Mouse (Mus musculus) MEL (cell line): ENCODE measurements around the gene Thada. TPM values are rescaled to one million over a fixed set of nuclear protein-coding genes. Genes with fewer than 3 reads are reported as not detected.

Source experiments
- DNase-seq: peaks from one replicate; pipeline ENCODE4 v3.0.0; 2011; ENCODE audit warnings: low read depth, low spot score
- H3K27ac ChIP-seq: 2 replicates; pipeline ENCODE4 v1.5.1; 2012; ENCODE audit warnings: low read depth, mild to moderate bottlenecking, control low read depth, low read length, moderate library complexity; ENCODE audit not compliant: control insufficient read depth
- H3K27me3 ChIP-seq, 2 experiments: fragments of 150-350 bp in 1 of 2; sonication (generic) in 1 of 2; 2 replicates each; pipeline ENCODE4 v1.6.1; 2012; ENCODE audit warnings: low read length in 2 of 2, mild to moderate bottlenecking in 2 of 2, improper control_type of control experiment in 1 of 2, moderate library complexity in 1 of 2; ENCODE audit not compliant: insufficient read depth in 2 of 2, control insufficient read depth in 1 of 2
- H3K36me3 ChIP-seq, 2 experiments: 2 replicates each; pipeline ENCODE4 v1.6.1; 2012 to 2014; ENCODE audit warnings: low read length in 2 of 2, improper control_type of control experiment in 1 of 2, inconsistent platforms in 1 of 2, mild to moderate bottlenecking in 1 of 2; ENCODE audit not compliant: insufficient read depth in 2 of 2, control insufficient read depth in 1 of 2
- H3K4me1 ChIP-seq, 2 experiments: fragments of 150-350 bp in 1 of 2; sonication (generic) in 1 of 2; 2 replicates each; pipeline ENCODE4 v1.6.1; 2012; ENCODE audit warnings: low read length in 2 of 2, improper control_type of control experiment in 1 of 2, mild to moderate bottlenecking in 1 of 2; ENCODE audit not compliant: insufficient read depth in 2 of 2, control insufficient read depth in 1 of 2
- H3K4me3 ChIP-seq, 2 experiments: fragments of 150-350 bp in 1 of 2; sonication (generic) in 1 of 2; 2 replicates each; pipeline ENCODE4 v1.5.1; 2012; ENCODE audit warnings: low read depth in 2 of 2, low read length in 2 of 2, mild to moderate bottlenecking in 2 of 2, moderate library complexity in 2 of 2, control low read depth in 1 of 2, improper control_type of control experiment in 1 of 2; ENCODE audit not compliant: control insufficient read depth in 1 of 2, insufficient read depth in 1 of 2
- H3K79me2 ChIP-seq: 2 replicates; pipeline ENCODE4 v1.6.1; 2012; ENCODE audit warnings: mild to moderate bottlenecking, low read length, moderate library complexity; ENCODE audit not compliant: control insufficient read depth, poor library complexity, insufficient read depth
- H3K9ac ChIP-seq: 2 replicates; pipeline ENCODE4 v1.6.1; 2012; ENCODE audit warnings: low read depth, mild to moderate bottlenecking, control low read depth, low read length, moderate library complexity; ENCODE audit not compliant: control insufficient read depth, poor library complexity, severe bottlenecking
- H3K9me3 ChIP-seq: fragments of 150-350 bp; sonication (generic); replicated peaks from 2 replicates; pipeline ENCODE4 v1.6.1; 2012; ENCODE audit warnings: mild to moderate bottlenecking, low read length, improper control_type of control experiment, moderate library complexity; ENCODE audit not compliant: insufficient read depth
- ELF1 ChIP-seq: IDR thresholded peaks from 2 replicates; pipeline ENCODE4 v1.6.1; 2014; ENCODE audit warnings: low read depth, mild to moderate bottlenecking, inconsistent platforms, low read length, improper control_type of control experiment, moderate library complexity
- GABPA ChIP-seq: IDR thresholded peaks from 2 replicates; pipeline ENCODE4 v1.6.1; 2012; ENCODE audit warnings: low read depth, mild to moderate bottlenecking, inconsistent platforms, low read length, improper control_type of control experiment, moderate library complexity
- HCFC1 ChIP-seq: IDR thresholded peaks from 2 replicates; pipeline ENCODE4 v1.6.1; 2012; ENCODE audit warnings: low read depth, mild to moderate bottlenecking, inconsistent platforms, low read length, improper control_type of control experiment, moderate library complexity
- KAT2A ChIP-seq: conservative IDR thresholded peaks from 2 replicates; pipeline ENCODE4 v1.6.1; 2012; ENCODE audit warnings: low read depth, low read length, improper control_type of control experiment, inconsistent platforms
- MXI1 ChIP-seq: IDR thresholded peaks from 2 replicates; pipeline ENCODE4 v1.6.1; 2011; ENCODE audit warnings: mild to moderate bottlenecking, low read depth, low read length, improper control_type of control experiment
- POLR2A ChIP-seq, 2 experiments: IDR thresholded peaks; 2 replicates each; pipeline ENCODE4 v1.6.1; 2011 to 2012; ENCODE audit warnings: low read length in 2 of 2, mild to moderate bottlenecking in 2 of 2, control low read depth in 1 of 2, improper control_type of control experiment in 1 of 2, low read depth in 1 of 2, moderate library complexity in 1 of 2; ENCODE audit not compliant: control insufficient read depth in 1 of 2, insufficient read depth in 1 of 2, poor library complexity in 1 of 2
- POLR2AphosphoS2 ChIP-seq: IDR thresholded peaks from 2 replicates; pipeline ENCODE4 v1.6.1; 2011; ENCODE audit warnings: low read length, improper control_type of control experiment
- POLR2AphosphoS5 ChIP-seq: IDR thresholded peaks from 2 replicates; pipeline ENCODE4 v1.6.1; 2012; ENCODE audit warnings: low read depth, borderline replicate concordance, mild to moderate bottlenecking, inconsistent platforms, low read length, moderate library complexity, mixed read lengths
- RCOR1 ChIP-seq: IDR thresholded peaks from 2 replicates; pipeline ENCODE4 v1.6.1; 2012; ENCODE audit warnings: low read depth, mild to moderate bottlenecking, inconsistent platforms, low read length, improper control_type of control experiment
- TAL1 ChIP-seq: IDR thresholded peaks from 2 replicates; pipeline ENCODE4 v1.6.1; 2012; ENCODE audit warnings: mild to moderate bottlenecking, inconsistent platforms, low read length, moderate library complexity, mixed read lengths
- UBTF ChIP-seq: IDR thresholded peaks from 2 replicates; pipeline ENCODE4 v1.6.1; 2012; ENCODE audit warnings: low read depth, mild to moderate bottlenecking, inconsistent platforms, low read length, improper control_type of control experiment, moderate library complexity, borderline replicate concordance; ENCODE audit not compliant: insufficient read depth
- ZC3H11A ChIP-seq: IDR thresholded peaks from 2 replicates; pipeline ENCODE4 v1.6.1; 2012; ENCODE audit warnings: low read depth, mild to moderate bottlenecking, inconsistent platforms, low read length, improper control_type of control experiment
- ZNF384 ChIP-seq: IDR thresholded peaks from 2 replicates; pipeline ENCODE4 v1.6.1; 2012; ENCODE audit warnings: low read depth, mild to moderate bottlenecking, inconsistent platforms, low read length, improper control_type of control experiment
- polyA plus RNA-seq, 2 experiments: library from polyadenylated mRNA; stranded (reverse) in 1 of 2; unstranded in 1 of 2; fragments of >175 nt in 1 of 2; fragments of >200 nt in 1 of 2; gene quantifications; 2 replicates each; pipeline versions ENCODE4 v1.2.1 to v1.2.4; 2012; ENCODE audit warnings: low replicate concordance in 2 of 2, low read depth in 1 of 2; ENCODE audit not compliant: insufficient read length in 2 of 2, insufficient read depth in 1 of 2, missing spikeins in 1 of 2
- total RNA-seq: library from RNA; depleted of rRNA; stranded (reverse); fragments of 300-350 nt; gene quantifications from 2 replicates; pipeline ENCODE4 v1.2.3, GENCODE M21; 2012

Gene Thada
- total and polyA plus RNA-seq, 3 experiments = 19.8 to 20.6 TPM; not detected in 1

GRCm38 (mm10) chr17:84329906-84330470, 136.0 kb downstream of the Thada start:
- Histone ChIP-seq H3K9me3 (no peaks in the 10 kb centered on the region), H3K9ac (no peak overlapping the region), H3K4me3 (no peak overlapping the region), H3K4me1 (peaks cover 15 to 17% of the 10 kb centered on the region in 2 experiments), H3K27me3 (no peaks in the 10 kb centered on the region), H3K36me3 (peaks cover 6 to 28% of the 10 kb centered on the region in 2 experiments), H3K79me2 (no peaks in the 10 kb centered on the region), H3K27ac (no peak overlapping the region)
- DNase-seq = no peak
- TF ChIP-seq ZC3H11A (no peak), POLR2A (IDR thresholded peaks at IDR 0.05; ENCODE audit: control insufficient read depth in 1 of 2, insufficient read depth in 1 of 2, low read depth in 1 of 2, low read length in 2 of 2, poor library complexity in 1 of 2) (no peak), MXI1 (no peak), RCOR1 (no peak), KAT2A (no peak), TAL1 (no peak), ZNF384 (no peak), GABPA (no peak)

GRCm38 (mm10) chr17:84328526-84328925, 137.5 kb downstream of the Thada start:
- no peak overlapping the region for H3K9ac ChIP-seq
- DNase-seq = peak; percentile 50
- peak overlapping the region; percentile 28; the same call in 1 of the 2 replicates for H3K27ac ChIP-seq
- no peak for TF ChIP-seq ZC3H11A
- TF ChIP-seq RCOR1 = no peak
- TF ChIP-seq UBTF = no peak
- no peak for TF ChIP-seq POLR2AphosphoS5
- TF ChIP-seq GABPA = no peak
- TF ChIP-seq ELF1 = no peak
- TF ChIP-seq POLR2AphosphoS2 = no peak
- TF ChIP-seq HCFC1 = no peak
- TF ChIP-seq, all 39 proteins: peak for 0
- Histone ChIP-seq H3K27me3 (no peaks in the 10 kb centered on the region), H3K36me3 (peaks cover 6 to 22% of the 10 kb centered on the region in 2 experiments), H3K4me3 (no peak overlapping the region), H3K79me2 (no peaks in the 10 kb centered on the region), H3K9me3 (no peaks in the 10 kb centered on the region), H3K4me1 (peaks cover 7 to 17% of the 10 kb centered on the region in 2 experiments)
